Mouse (Mus musculus): ENCODE measurements around the gene Sema5b. TPM values are rescaled to one million over a fixed set of nuclear protein-coding genes. Genes with fewer than 3 reads are reported as not detected.

The Sema5b gene
- polyA plus RNA-seq, 1 experiment from 2014 or later, result 5.5 TPM

- Histone ChIP-seq H3K27me3 (replicated peaks; ENCODE audit: control insufficient read depth, insufficient read depth, low read length) (no peaks in the 10 kb centered on the region), H3K9me3 (ENCODE audit: control insufficient read depth, low read length) (no peaks in the 10 kb centered on the region), H3K36me3 (ENCODE audit: control insufficient read depth, insufficient read depth, low read length) (no peaks in the 10 kb centered on the region), H3K4me2 (ENCODE audit: low read depth, low read length) (no peak overlapping the region), H3K27ac (replicated peaks; ENCODE audit: low read depth, low read length) (no peak overlapping the region), H3K4me1 (ENCODE audit: control insufficient read depth, insufficient read depth, low read length) (peaks cover 4% of the 10 kb centered on the region; the same call in 1 of the 2 replicates), H3K4me3 (ENCODE audit: low read depth, low read length) (no peak overlapping the region), H3K9ac (ENCODE audit: low read depth, low read length) (no peak overlapping the region)
- no peak for ATAC-seq (ENCODE audit: low read depth)
- no peak for DNase-seq (ENCODE audit: low spot score)
- 56% methylated on average over 6 of the region's 6 CpGs for WGBS
Measured at GRCm38 (mm10) chr16:35624877-35625276, 83.9 kb downstream of the Sema5b start.

DNA sequence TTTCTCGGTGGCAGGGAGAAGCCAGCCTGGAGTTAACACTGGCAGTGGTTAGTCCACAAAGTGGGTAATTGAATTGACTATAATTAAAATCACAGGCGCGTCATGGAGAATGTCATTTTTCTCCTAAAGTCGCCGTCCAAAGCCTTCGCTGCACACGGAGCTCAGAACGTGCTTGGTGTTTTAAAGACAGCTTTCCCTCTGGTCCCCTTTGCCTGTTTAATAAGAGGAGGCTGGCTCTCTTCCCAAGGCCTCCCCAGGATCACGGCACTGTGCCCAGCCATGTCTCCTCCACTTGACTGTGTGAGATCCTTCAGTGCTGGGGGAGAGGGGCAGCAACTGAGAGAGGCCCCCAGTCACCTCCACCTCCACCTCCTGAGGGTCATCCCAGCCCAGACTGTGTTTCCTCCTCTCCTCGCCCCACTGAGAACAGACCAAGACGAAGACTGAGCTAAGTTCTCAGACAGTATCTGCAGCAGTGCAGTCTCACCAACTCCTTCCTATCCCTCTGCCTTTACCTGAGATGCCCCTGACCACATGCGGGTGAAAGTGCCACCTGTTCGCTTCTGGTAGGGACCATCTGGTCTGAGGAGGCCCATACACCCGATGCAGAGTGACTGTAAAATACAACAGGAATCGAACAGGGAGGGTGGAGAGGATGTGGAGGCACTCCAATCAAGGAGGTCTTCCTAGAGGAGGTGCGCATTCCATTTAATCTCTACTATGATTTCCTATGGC is 84.5 kb downstream of the Sema5b start:
- Histone ChIP-seq H3K27me3 (replicated peaks; ENCODE audit: control insufficient read depth, insufficient read depth, low read length) (no peaks in the 10 kb centered on the region), H3K27ac (replicated peaks; ENCODE audit: low read depth, low read length) (no peak overlapping the region), H3K9ac (ENCODE audit: low read depth, low read length) (no peak overlapping the region), H3K4me2 (ENCODE audit: low read depth, low read length) (no peak overlapping the region), H3K4me3 (ENCODE audit: low read depth, low read length) (no peak overlapping the region), H3K36me3 (ENCODE audit: control insufficient read depth, insufficient read depth, low read length) (no peaks in the 10 kb centered on the region), H3K4me1 (ENCODE audit: control insufficient read depth, insufficient read depth, low read length) (peaks cover 4% of the 10 kb centered on the region; the same call in 1 of the 2 replicates), H3K9me3 (ENCODE audit: control insufficient read depth, low read length) (no peaks in the 10 kb centered on the region)
- ATAC-seq (ENCODE audit: low read depth) (no peak), DNase-seq (ENCODE audit: low spot score) (peak; percentile 58)
- WGBS, result 54% methylated on average over 15 of the region's 16 CpGs

DNA sequence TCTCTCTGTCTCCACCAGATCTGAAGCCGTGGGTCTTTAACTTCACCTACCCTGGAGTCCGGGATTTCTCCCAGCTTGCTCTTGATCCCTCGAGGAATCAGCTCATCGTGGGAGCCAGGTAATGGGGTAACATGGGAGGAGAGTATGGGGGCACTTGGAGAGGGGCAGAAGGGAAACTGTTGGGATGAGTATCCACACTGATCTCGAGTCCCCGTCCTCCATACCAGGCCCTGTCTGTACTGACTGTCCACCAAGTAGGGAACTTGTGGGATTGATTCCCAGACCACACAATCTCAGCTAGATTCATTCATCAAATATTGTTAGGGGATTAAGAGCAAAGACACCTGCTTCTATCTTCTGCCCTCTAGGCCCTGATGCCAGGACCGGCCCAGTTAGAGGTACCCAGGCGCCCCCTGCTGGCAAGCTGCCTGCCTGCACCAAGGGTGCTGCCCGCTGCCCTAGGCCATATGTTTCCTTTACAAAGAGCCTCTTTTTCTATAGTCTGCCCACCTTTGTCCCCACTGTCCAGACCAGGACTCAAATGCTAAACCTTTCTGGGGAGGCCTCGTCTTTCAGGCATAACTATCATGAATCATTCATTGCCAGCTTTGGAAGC is 87.2 kb downstream of the Sema5b start:
- no peaks in the 10 kb centered on the region for H3K9me3 ChIP-seq (ENCODE audit: control insufficient read depth, low read length)
- H3K4me3 ChIP-seq (ENCODE audit: low read depth, low read length), result no peak overlapping the region
- H3K27ac ChIP-seq (replicated peaks; ENCODE audit: low read depth, low read length), result no peak overlapping the region
- WGBS, result 37% methylated on average over 10 of the region's 10 CpGs
- DNase-seq (ENCODE audit: low spot score) (peak; percentile 74), ATAC-seq (ENCODE audit: low read depth) (peak; percentile 38; the same call in 1 of the 2 replicates)
- H3K27me3 ChIP-seq (replicated peaks; ENCODE audit: control insufficient read depth, insufficient read depth, low read length), result no peaks in the 10 kb centered on the region
- no peaks in the 10 kb centered on the region for H3K36me3 ChIP-seq (ENCODE audit: control insufficient read depth, insufficient read depth, low read length)
- H3K4me1 ChIP-seq (ENCODE audit: control insufficient read depth, insufficient read depth, low read length), result peaks cover 11% of the 10 kb centered on the region; the same call in 1 of the 2 replicates
- no peak overlapping the region for H3K4me2 ChIP-seq (ENCODE audit: low read depth, low read length)
- H3K9ac ChIP-seq (ENCODE audit: low read depth, low read length), result no peak overlapping the region

DNA sequence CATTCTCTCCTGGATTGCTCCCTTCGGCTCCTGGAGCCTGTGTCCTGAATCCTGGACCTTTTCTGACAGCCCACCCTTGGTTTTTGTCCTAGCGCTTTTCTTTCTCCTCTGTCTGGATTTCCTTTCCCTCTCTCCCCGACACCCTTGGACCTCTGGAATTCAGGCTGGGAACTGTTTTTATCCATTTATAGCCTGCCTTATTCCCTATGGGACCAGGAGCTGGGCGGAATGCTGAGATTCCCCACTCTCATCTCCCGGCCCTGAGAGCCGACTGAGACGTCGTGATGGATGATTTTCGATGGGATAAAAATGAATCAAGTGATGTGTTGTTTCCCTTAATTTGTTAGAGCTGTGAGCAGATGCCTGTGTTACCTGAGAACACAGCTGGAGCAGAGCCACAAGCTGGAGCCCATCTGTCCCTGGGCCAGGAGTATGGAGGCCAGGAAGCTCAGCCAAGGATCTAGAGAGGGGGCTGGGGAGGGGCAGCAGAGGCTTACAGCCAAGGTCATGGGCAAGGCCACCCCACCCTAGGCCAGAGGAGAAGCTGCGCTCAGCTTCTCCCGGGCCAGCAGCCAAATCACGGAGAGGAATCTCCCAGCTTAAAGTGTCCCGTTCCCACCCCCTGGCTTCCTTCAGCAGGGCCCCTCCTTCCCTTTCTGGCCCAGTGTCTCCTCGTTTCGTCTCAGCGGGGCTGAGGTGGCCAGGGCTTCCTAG is 89.7 kb downstream of the Sema5b start:
- H3K27ac ChIP-seq (replicated peaks; ENCODE audit: low read depth, low read length), result peak overlapping the region; percentile 36; the same call in 1 of the 2 replicates
- WGBS, result 25% methylated on average over 16 of the region's 16 CpGs
- no peaks in the 10 kb centered on the region for H3K36me3 ChIP-seq (ENCODE audit: control insufficient read depth, insufficient read depth, low read length)
- H3K4me2 ChIP-seq (ENCODE audit: low read depth, low read length), result peak overlapping the region; percentile 10
- ATAC-seq (ENCODE audit: low read depth), result peak; percentile 78
- H3K9me3 ChIP-seq (ENCODE audit: control insufficient read depth, low read length), result no peaks in the 10 kb centered on the region
- no peaks in the 10 kb centered on the region for H3K27me3 ChIP-seq (replicated peaks; ENCODE audit: control insufficient read depth, insufficient read depth, low read length)
- H3K4me3 ChIP-seq (ENCODE audit: low read depth, low read length), result no peak overlapping the region
- DNase-seq (ENCODE audit: low spot score), result peak; percentile 86
- H3K9ac ChIP-seq (ENCODE audit: low read depth, low read length), result no peak overlapping the region
- peaks cover 8% of the 10 kb centered on the region; the same call in 1 of the 2 replicates for H3K4me1 ChIP-seq (ENCODE audit: control insufficient read depth, insufficient read depth, low read length)

- no peak for DNase-seq (ENCODE audit: low spot score)
- H3K4me2 ChIP-seq (ENCODE audit: low read depth, low read length), result no peak overlapping the region
- no peaks in the 10 kb centered on the region for H3K27me3 ChIP-seq (replicated peaks; ENCODE audit: control insufficient read depth, insufficient read depth, low read length)
- H3K9ac ChIP-seq (ENCODE audit: low read depth, low read length), result no peak overlapping the region
- peaks cover 8% of the 10 kb centered on the region; the same call in 1 of the 2 replicates for H3K4me1 ChIP-seq (ENCODE audit: control insufficient read depth, insufficient read depth, low read length)
- no peak overlapping the region for H3K27ac ChIP-seq (replicated peaks; ENCODE audit: low read depth, low read length)
- ATAC-seq (ENCODE audit: low read depth), result no peak
- H3K36me3 ChIP-seq (ENCODE audit: control insufficient read depth, insufficient read depth, low read length), result no peaks in the 10 kb centered on the region
- WGBS, result 54% methylated on average over 1 of the region's 2 CpGs
- H3K9me3 ChIP-seq (ENCODE audit: control insufficient read depth, low read length), result no peaks in the 10 kb centered on the region
- H3K4me3 ChIP-seq (ENCODE audit: low read depth, low read length), result no peak overlapping the region
Measured at GRCm38 (mm10) chr16:35633058-35633457, 92.1 kb downstream of the Sema5b start.

GRCm38 (mm10) chr16:35634971-35635370 is 94.0 kb downstream of the Sema5b start:
- no peak overlapping the region for H3K4me3 ChIP-seq (ENCODE audit: low read depth, low read length)
- WGBS, result 59% methylated on average over 4 of the region's 4 CpGs
- no peak overlapping the region for H3K27ac ChIP-seq (replicated peaks; ENCODE audit: low read depth, low read length)
- no peak overlapping the region for H3K9ac ChIP-seq (ENCODE audit: low read depth, low read length)
- H3K27me3 ChIP-seq (replicated peaks; ENCODE audit: control insufficient read depth, insufficient read depth, low read length), result no peaks in the 10 kb centered on the region
- no peaks in the 10 kb centered on the region for H3K9me3 ChIP-seq (ENCODE audit: control insufficient read depth, low read length)
- no peaks in the 10 kb centered on the region for H3K36me3 ChIP-seq (ENCODE audit: control insufficient read depth, insufficient read depth, low read length)
- H3K4me2 ChIP-seq (ENCODE audit: low read depth, low read length), result no peak overlapping the region
- peaks cover 8% of the 10 kb centered on the region; the same call in 1 of the 2 replicates for H3K4me1 ChIP-seq (ENCODE audit: control insufficient read depth, insufficient read depth, low read length)
- ATAC-seq (ENCODE audit: low read depth) (no peak), DNase-seq (ENCODE audit: low spot score) (no peak)

DNA sequence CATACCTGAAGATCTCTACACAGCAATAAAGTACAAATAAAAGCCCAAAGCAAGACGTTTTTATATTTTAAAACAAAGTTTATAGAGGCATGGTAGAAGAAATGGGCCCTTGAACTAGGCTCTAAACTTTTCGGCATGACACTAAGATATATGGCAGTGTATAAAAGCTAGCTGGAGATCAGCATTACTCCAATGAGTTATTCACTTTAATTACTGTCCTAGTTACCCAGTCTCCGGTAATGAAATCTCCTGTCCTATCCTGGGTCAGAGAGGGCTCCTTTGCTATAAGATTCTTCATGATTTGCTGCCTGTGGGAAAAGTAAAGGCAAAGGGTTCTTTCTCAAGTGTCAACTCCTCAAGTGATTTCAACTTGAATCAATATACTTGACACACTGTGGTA is 98.6 kb downstream of the Sema5b start:
- DNase-seq (ENCODE audit: low spot score) (no peak), ATAC-seq (ENCODE audit: low read depth) (no peak)
- Histone ChIP-seq H3K27me3 (replicated peaks; ENCODE audit: control insufficient read depth, insufficient read depth, low read length) (no peaks in the 10 kb centered on the region), H3K4me2 (ENCODE audit: low read depth, low read length) (no peak overlapping the region), H3K9ac (ENCODE audit: low read depth, low read length) (no peak overlapping the region), H3K4me3 (ENCODE audit: low read depth, low read length) (no peak overlapping the region), H3K4me1 (ENCODE audit: control insufficient read depth, insufficient read depth, low read length) (no peaks in the 10 kb centered on the region), H3K9me3 (ENCODE audit: control insufficient read depth, low read length) (no peaks in the 10 kb centered on the region), H3K27ac (replicated peaks; ENCODE audit: low read depth, low read length) (no peak overlapping the region), H3K36me3 (ENCODE audit: control insufficient read depth, insufficient read depth, low read length) (no peaks in the 10 kb centered on the region)
- WGBS, result 73% methylated on average over 3 of the region's 3 CpGs

DNA sequence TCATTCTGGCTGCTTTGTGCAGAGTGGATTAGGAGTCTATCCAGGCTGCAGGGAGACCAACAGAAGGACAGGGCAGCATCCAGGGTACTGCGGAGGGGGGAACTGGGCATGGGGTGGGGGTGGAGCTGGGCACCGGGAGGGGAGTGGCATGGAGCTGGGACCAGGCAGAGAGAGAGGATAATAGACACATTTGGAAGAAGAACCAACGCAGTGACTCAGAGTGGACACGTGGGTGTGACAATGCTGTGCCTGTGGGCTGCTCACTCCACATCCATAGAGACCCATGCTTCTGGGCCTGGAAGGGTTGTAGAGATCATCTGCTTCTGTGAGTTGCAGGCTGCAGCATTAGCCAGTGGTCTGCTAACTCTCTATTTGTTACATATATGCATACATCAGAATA is 107.9 kb downstream of the Sema5b start:
- no peak overlapping the region for H3K4me2 ChIP-seq (ENCODE audit: low read depth, low read length)
- H3K9ac ChIP-seq (ENCODE audit: low read depth, low read length), result no peak overlapping the region
- WGBS, result 82% methylated on average over 4 of the region's 4 CpGs
- no peaks in the 10 kb centered on the region for H3K36me3 ChIP-seq (ENCODE audit: control insufficient read depth, insufficient read depth, low read length)
- no peaks in the 10 kb centered on the region for H3K4me1 ChIP-seq (ENCODE audit: control insufficient read depth, insufficient read depth, low read length)
- H3K4me3 ChIP-seq (ENCODE audit: low read depth, low read length), result no peak overlapping the region
- H3K27ac ChIP-seq (replicated peaks; ENCODE audit: low read depth, low read length), result no peak overlapping the region
- DNase-seq (ENCODE audit: low spot score) (no peak), ATAC-seq (ENCODE audit: low read depth) (no peak)
- no peaks in the 10 kb centered on the region for H3K9me3 ChIP-seq (ENCODE audit: control insufficient read depth, low read length)
- H3K27me3 ChIP-seq (replicated peaks; ENCODE audit: control insufficient read depth, insufficient read depth, low read length), result no peaks in the 10 kb centered on the region
